Mouse (Mus musculus) myocyte (in vitro differentiated cells): ENCODE results near the gene Anks4b.

ENCODE experiments used
- MAX ChIP-seq: IDR thresholded peaks from one replicate; pipeline ENCODE4 v1.6.1; 2011; ENCODE audit warnings: low read depth, mild to moderate bottlenecking, control low read depth
- MYOD1 ChIP-seq, 3 experiments: IDR thresholded peaks; one replicate each; pipeline ENCODE4 v1.6.1; 2011; ENCODE audit warnings: control low read depth in 2 of 3, low read depth in 2 of 3, mild to moderate bottlenecking in 2 of 3, moderate library complexity in 1 of 3; ENCODE audit not compliant: insufficient read length in 2 of 3, control insufficient read depth in 1 of 3
- MYOG ChIP-seq, 3 experiments: IDR thresholded peaks; one replicate each; pipeline ENCODE4 v1.6.1; 2011; ENCODE audit warnings: control low read depth in 2 of 3, low read depth in 2 of 3, mild to moderate bottlenecking in 2 of 3; ENCODE audit not compliant: insufficient read length in 2 of 3, control insufficient read depth in 1 of 3, insufficient read depth in 1 of 3
- POLR2A ChIP-seq: IDR thresholded peaks from one replicate; pipeline ENCODE4 v1.6.1; 2011; ENCODE audit warnings: low read depth, mild to moderate bottlenecking, control low read depth, moderate library complexity; ENCODE audit not compliant: insufficient read length
- POLR2AphosphoS2 ChIP-seq: IDR thresholded peaks from one replicate; pipeline ENCODE4 v1.6.1; 2011; ENCODE audit warnings: low read depth, control low read depth; ENCODE audit not compliant: insufficient read length
- REST ChIP-seq: IDR thresholded peaks from one replicate; pipeline ENCODE4 v1.6.1; 2011; ENCODE audit warnings: mild to moderate bottlenecking, control low read depth, moderate library complexity; ENCODE audit not compliant: insufficient read depth, insufficient read length
- USF1 ChIP-seq: IDR thresholded peaks from one replicate; pipeline ENCODE4 v1.6.1; 2011; ENCODE audit warnings: low read depth, mild to moderate bottlenecking, control low read depth, moderate library complexity

GRCm38 (mm10) chr7:120178935-120179334, 5.3 kb downstream of the Anks4b start:
- TF ChIP-seq POLR2A (no peak), REST (no peak), MAX (no peak), USF1 (no peak), POLR2AphosphoS2 (no peak), MYOD1 (IDR thresholded peaks at IDR 0.05; ENCODE audit: control insufficient read depth in 1 of 3, insufficient read length in 2 of 3, low read depth in 2 of 3) (no peak), MYOG (IDR thresholded peaks at IDR 0.05; ENCODE audit: control insufficient read depth in 1 of 3, insufficient read depth in 1 of 3, insufficient read length in 2 of 3, low read depth in 2 of 3) (no peak)
